Mouse (Mus musculus) E14TG2a.4 (cell line): ENCODE measurements at regions not wholly inside any gene's neighbourhood (a gene's known extent, or its start where the extent isn't known, plus 50 kb on each side); places are given as distances from the start of the nearest gene placed in this dataset.
A peak's percentile ranks its signal among the peaks of the same experiment; 100 is the strongest.

Experiments used
- CTCF ChIP-seq: conservative IDR thresholded peaks from 2 replicates; pipeline ENCODE4 v1.5.1; 2014; ENCODE audit warnings: low read length
- NANOG ChIP-seq: IDR thresholded peaks from 2 replicates; pipeline ENCODE4 v1.6.1; 2014; ENCODE audit warnings: borderline replicate concordance, low read length, mixed read lengths
- POU5F1 ChIP-seq: IDR thresholded peaks from 2 replicates; pipeline ENCODE4 v1.6.1; 2014; ENCODE audit warnings: low read length, borderline replicate concordance

DNA sequence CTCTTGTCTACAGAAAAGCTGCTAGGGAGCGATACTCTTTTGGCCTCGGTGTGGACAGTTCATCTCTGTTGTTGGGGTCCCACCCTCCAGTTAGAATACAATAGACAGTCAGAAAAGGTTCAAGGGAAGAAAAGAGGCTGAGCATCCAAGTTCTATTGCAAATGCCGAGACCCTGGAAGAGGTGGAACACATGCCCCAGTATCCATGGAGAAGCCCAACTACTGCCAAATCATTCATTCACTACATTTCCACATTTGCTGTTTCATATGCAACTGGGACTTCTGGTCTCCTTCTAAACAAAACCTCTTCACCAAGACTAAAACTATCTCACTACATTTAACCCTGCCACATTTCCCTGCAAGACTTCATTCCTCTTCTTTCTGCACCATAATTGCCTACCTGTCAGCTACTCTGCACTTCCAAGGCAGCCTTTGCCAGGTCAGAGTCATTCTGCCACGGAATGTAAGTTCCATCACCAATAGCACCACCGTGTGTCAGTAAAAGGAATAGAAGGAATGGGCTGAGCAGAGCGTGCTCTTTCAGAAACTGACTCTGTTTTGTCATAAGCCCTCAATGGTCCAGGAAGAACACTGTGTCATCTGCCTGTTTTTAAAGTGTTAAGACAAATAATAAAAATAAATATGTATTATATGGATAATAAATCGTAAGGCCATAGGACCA, 92.0 kb upstream of the Nxt1 start:
- TF ChIP-seq CTCF (peak; percentile 38), NANOG (no peak), POU5F1 (no peak)
